Mouse (Mus musculus): ENCODE measurements around the gene Olfr1046. TPM values are rescaled to one million over a fixed set of nuclear protein-coding genes. Genes with fewer than 3 reads are reported as not detected.
"Not testable (repeated sequence)": the region's sequence is repeated elsewhere in the genome, so short reads cannot be mapped to it uniquely, and the experiment has no call there.

The Olfr1046 gene
- not detected in 2 replicates for polyA plus RNA-seq (2014; fragmentation: Nextera tagmentation; extraction: Ambion mirVana)

DNA sequence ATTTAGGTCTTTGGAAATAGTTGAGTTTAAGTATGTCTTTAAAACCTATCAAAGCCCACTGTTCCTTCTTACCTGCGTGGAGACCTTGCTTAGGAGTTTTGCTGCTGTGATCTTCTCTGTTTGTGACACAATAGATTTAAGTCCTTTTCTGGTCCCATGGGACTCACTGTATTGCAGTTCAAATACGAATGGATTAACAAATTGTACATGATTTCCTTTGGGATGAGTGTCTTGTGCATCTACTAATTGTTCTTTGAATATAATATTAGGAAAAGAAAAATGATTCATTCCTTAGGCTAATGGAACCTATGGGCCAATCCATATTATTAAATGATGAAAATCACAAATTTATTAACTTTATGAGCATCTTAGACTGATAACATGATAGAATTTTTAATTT lies at the start of gene Olfr1046:
Olfr1046 (minus strand) TSS at position 101 of the 400 bp plus-strand sequence.
- Histone ChIP-seq H3K9ac (ENCODE audit: low read length) (no peak within 1 kb of the TSS), H3K27ac (ENCODE audit: low read depth, low read length) (no peak within 1 kb of the TSS), H3K36me3 (ENCODE audit: control insufficient read depth, insufficient read depth, low read length) (no peaks in the 10 kb centered on the region), H3K4me2 (ENCODE audit: low read depth, low read length, severe bottlenecking) (no peak within 1 kb of the TSS), H3K9me3 (ENCODE audit: control insufficient read depth, low read length) (no peaks in the 10 kb centered on the region), H3K4me1 (replicated peaks; ENCODE audit: control insufficient read depth, insufficient read depth, low read length) (no peaks in the 10 kb centered on the region), H3K4me3 (ENCODE audit: low read depth, low read length) (no peak within 1 kb of the TSS), H3K27me3 (ENCODE audit: control insufficient read depth, insufficient read depth, low read length) (no peaks in the 10 kb centered on the region)
- WGBS, result 80% methylated on average over 2 of the region's 2 CpGs
- no peak for ATAC-seq (replicated peaks; ENCODE audit: low FRiP score)
- no peak for DNase-seq (ENCODE audit: low spot score)

DNA sequence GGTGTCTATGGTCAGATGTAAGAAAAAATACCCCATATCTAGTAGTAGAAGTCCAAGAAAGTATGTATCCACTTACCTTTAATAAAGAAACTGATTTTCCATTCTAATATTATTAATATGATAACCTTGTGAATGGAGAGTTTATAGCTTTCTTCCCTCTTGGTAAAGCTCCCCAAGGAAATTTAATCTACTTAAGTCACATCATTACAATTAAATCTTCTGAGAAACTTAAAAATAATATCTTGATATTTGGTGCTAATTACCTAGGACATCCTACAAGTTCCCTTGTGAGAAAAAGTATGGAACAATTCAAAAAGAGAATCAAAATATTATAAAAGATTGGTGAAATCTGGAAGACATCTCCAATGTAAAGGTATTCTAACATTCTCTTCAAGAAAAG lies 39.1 kb upstream of the Olfr1046 start, which contains the start of gene Olfr1049:
Olfr1049 (minus strand) TSS at position 101 of the 400 bp plus-strand sequence.
- not testable (repeated sequence) for H3K9me3 ChIP-seq (ENCODE audit: control insufficient read depth, low read length); H3K9ac ChIP-seq (ENCODE audit: low read length); H3K27ac ChIP-seq (ENCODE audit: low read depth, low read length); ATAC-seq (replicated peaks; ENCODE audit: low FRiP score); H3K36me3 ChIP-seq (ENCODE audit: control insufficient read depth, insufficient read depth, low read length); H3K27me3 ChIP-seq (ENCODE audit: control insufficient read depth, insufficient read depth, low read length); H3K4me2 ChIP-seq (ENCODE audit: low read depth, low read length, severe bottlenecking); H3K4me3 ChIP-seq (ENCODE audit: low read depth, low read length); DNase-seq (ENCODE audit: low spot score); H3K4me1 ChIP-seq (replicated peaks; ENCODE audit: control insufficient read depth, insufficient read depth, low read length)

DNA sequence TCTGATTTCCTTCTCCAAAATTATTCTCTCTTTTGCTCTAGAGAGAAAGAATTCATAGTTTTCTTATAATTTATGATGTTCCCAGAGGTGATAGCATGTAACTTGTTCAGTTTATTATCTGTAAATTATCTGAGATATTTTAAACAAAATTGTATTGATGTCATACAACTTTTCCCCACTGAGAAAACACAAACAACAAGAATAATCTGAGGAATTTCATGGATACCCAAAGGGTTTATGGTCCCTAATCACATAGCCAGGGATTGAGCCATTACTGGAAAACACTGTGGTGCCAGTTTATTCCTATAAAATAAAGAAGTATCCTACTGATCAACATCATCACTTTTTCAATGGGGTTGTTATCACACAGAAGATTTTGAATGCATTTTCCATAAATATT lies 21.1 kb upstream of the Olfr1046 start, which contains the start of gene Olfr1048:
Olfr1048 (minus strand) TSS at position 101 of the 400 bp plus-strand sequence.
- no peaks in the 10 kb centered on the region for H3K36me3 ChIP-seq (ENCODE audit: control insufficient read depth, insufficient read depth, low read length)
- H3K27me3 ChIP-seq (ENCODE audit: control insufficient read depth, insufficient read depth, low read length), result no peaks in the 10 kb centered on the region
- no peaks in the 10 kb centered on the region for H3K9me3 ChIP-seq (ENCODE audit: control insufficient read depth, low read length)
- ATAC-seq (replicated peaks; ENCODE audit: low FRiP score) (no peak), DNase-seq (ENCODE audit: low spot score) (no peak)
- no peak within 1 kb of the TSS for H3K27ac ChIP-seq (ENCODE audit: low read depth, low read length)
- no peak within 1 kb of the TSS for H3K9ac ChIP-seq (ENCODE audit: low read length)
- H3K4me1 ChIP-seq (replicated peaks; ENCODE audit: control insufficient read depth, insufficient read depth, low read length), result no peaks in the 10 kb centered on the region
- no peak within 1 kb of the TSS for H3K4me3 ChIP-seq (ENCODE audit: low read depth, low read length)
- no peak within 1 kb of the TSS for H3K4me2 ChIP-seq (ENCODE audit: low read depth, low read length, severe bottlenecking)

DNA sequence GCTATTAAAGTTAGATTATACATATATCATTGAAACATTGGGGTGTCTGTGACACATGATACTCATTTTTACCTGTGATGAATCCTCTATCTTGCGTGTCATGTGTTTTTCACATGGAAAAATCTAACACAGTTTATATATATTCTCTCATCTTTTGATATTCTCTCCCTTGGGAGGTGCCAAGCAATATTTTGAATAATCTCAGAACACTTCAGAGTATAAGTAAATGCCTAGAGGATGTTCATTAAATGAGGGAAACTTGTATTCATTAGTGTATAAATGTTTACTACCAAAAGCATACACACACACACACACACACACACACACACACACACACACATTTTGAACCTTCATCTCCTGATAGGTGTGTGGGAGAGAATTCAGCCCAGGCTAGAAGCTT lies 12.2 kb upstream of the Olfr1046 start, which contains the start of gene Olfr1047:
Olfr1047 (minus strand) TSS at position 101 of the 400 bp plus-strand sequence.
- no peak for ATAC-seq (replicated peaks; ENCODE audit: low FRiP score)
- 90% methylated on average over 1 of the region's 1 CpGs for WGBS
- Histone ChIP-seq H3K27ac (ENCODE audit: low read depth, low read length) (no peak within 1 kb of the TSS), H3K4me2 (ENCODE audit: low read depth, low read length, severe bottlenecking) (no peak within 1 kb of the TSS), H3K27me3 (ENCODE audit: control insufficient read depth, insufficient read depth, low read length) (no peaks in the 10 kb centered on the region), H3K9me3 (ENCODE audit: control insufficient read depth, low read length) (no peaks in the 10 kb centered on the region), H3K4me1 (replicated peaks; ENCODE audit: control insufficient read depth, insufficient read depth, low read length) (no peaks in the 10 kb centered on the region), H3K4me3 (ENCODE audit: low read depth, low read length) (no peak within 1 kb of the TSS), H3K36me3 (ENCODE audit: control insufficient read depth, insufficient read depth, low read length) (no peaks in the 10 kb centered on the region), H3K9ac (ENCODE audit: low read length) (no peak within 1 kb of the TSS)
- DNase-seq (ENCODE audit: low spot score), result no peak

DNA sequence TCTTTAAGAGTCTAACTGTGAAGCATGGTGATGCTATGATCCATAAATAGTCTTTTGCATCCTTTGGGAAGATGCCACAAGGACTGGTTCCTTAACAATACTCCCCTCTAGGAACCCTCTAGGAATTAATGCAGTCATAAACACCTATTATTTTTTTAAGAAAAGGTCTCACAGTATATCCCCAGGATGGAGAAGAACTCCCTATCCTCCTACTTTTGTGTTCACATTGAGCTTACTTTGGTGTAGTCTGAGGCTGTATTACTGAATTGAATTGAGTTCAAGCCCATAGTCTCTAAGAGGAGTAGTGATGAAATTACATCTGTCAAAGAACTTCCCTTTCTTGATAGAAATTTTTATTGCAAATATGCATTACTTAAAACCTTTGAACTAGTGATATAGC lies 16.2 kb downstream of the Olfr1046 start, which contains the start of gene Olfr1045:
Olfr1045 (minus strand) TSS at position 101 of the 400 bp plus-strand sequence.
- no peaks in the 10 kb centered on the region for H3K36me3 ChIP-seq (ENCODE audit: control insufficient read depth, insufficient read depth, low read length)
- H3K4me3 ChIP-seq (ENCODE audit: low read depth, low read length), result no peak within 1 kb of the TSS
- no peak within 1 kb of the TSS for H3K9ac ChIP-seq (ENCODE audit: low read length)
- H3K27ac ChIP-seq (ENCODE audit: low read depth, low read length), result no peak within 1 kb of the TSS
- H3K27me3 ChIP-seq (ENCODE audit: control insufficient read depth, insufficient read depth, low read length), result no peaks in the 10 kb centered on the region
- H3K4me2 ChIP-seq (ENCODE audit: low read depth, low read length, severe bottlenecking), result no peak within 1 kb of the TSS
- no peak for DNase-seq (ENCODE audit: low spot score)
- no peaks in the 10 kb centered on the region for H3K9me3 ChIP-seq (ENCODE audit: control insufficient read depth, low read length)
- no peaks in the 10 kb centered on the region for H3K4me1 ChIP-seq (replicated peaks; ENCODE audit: control insufficient read depth, insufficient read depth, low read length)
- ATAC-seq (replicated peaks; ENCODE audit: low FRiP score), result no peak

DNA sequence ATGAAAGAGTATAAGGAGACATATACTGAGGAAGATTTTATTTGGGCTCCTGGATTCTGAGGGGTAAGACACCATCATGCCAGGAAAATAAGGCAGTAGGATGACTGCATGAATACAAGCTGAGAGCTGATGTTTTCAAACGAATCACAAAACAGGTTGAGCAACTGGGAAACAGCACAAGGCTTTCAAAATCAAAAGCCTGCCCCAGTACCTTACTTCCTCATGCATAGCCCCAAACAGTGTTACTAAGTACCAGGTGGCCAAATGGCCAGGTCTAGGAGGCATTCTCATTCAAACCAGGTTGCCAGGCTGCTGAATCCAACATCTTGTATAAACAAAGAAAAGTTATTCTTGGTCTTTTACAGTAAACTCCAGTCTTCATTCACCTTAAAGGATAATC lies 23.3 kb downstream of the Olfr1046 start:
- Histone ChIP-seq H3K4me3 (ENCODE audit: low read depth, low read length) (no peak overlapping the region), H3K27ac (ENCODE audit: low read depth, low read length) (no peak overlapping the region), H3K27me3 (ENCODE audit: control insufficient read depth, insufficient read depth, low read length) (no peaks in the 10 kb centered on the region), H3K36me3 (ENCODE audit: control insufficient read depth, insufficient read depth, low read length) (no peaks in the 10 kb centered on the region), H3K9me3 (ENCODE audit: control insufficient read depth, low read length) (no peaks in the 10 kb centered on the region), H3K9ac (ENCODE audit: low read length) (no peak overlapping the region), H3K4me2 (ENCODE audit: low read depth, low read length, severe bottlenecking) (no peak overlapping the region), H3K4me1 (replicated peaks; ENCODE audit: control insufficient read depth, insufficient read depth, low read length) (no peaks in the 10 kb centered on the region)
- WGBS, result 69% methylated on average over 1 of the region's 1 CpGs
- ATAC-seq (replicated peaks; ENCODE audit: low FRiP score), result no peak
- no peak for DNase-seq (ENCODE audit: low spot score)

DNA sequence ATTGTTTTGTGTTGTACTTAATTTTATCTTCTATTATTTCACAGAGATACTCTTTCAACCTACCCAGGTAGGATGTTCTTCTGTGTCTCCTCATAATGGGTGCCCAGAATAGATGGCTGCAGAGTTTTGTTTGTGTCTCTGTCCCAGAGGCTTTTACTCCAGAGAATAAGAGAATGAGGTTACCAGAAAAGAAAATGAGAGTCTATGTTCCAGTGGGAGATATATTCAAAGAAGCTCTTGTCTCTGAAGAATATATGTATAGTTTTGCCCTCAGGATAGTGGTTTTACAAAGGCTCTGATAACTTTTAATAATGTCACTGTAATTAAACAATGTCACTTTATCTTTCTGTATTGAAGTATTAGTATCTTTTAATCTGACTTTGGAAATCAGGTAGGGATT lies 33.5 kb downstream of the Olfr1046 start, which contains the start of gene Olfr52:
Olfr52 (minus strand) TSS at position 101 of the 400 bp plus-strand sequence.
- H3K9me3 ChIP-seq (ENCODE audit: control insufficient read depth, low read length), result no peaks in the 10 kb centered on the region
- no peaks in the 10 kb centered on the region for H3K4me1 ChIP-seq (replicated peaks; ENCODE audit: control insufficient read depth, insufficient read depth, low read length)
- no peak within 1 kb of the TSS for H3K4me3 ChIP-seq (ENCODE audit: low read depth, low read length)
- no peaks in the 10 kb centered on the region for H3K27me3 ChIP-seq (ENCODE audit: control insufficient read depth, insufficient read depth, low read length)
- H3K9ac ChIP-seq (ENCODE audit: low read length), result no peak within 1 kb of the TSS
- DNase-seq (ENCODE audit: low spot score), result no peak
- H3K4me2 ChIP-seq (ENCODE audit: low read depth, low read length, severe bottlenecking), result no peak within 1 kb of the TSS
- no peaks in the 10 kb centered on the region for H3K36me3 ChIP-seq (ENCODE audit: control insufficient read depth, insufficient read depth, low read length)
- H3K27ac ChIP-seq (ENCODE audit: low read depth, low read length), result no peak within 1 kb of the TSS
- ATAC-seq (replicated peaks; ENCODE audit: low FRiP score), result no peak

DNA sequence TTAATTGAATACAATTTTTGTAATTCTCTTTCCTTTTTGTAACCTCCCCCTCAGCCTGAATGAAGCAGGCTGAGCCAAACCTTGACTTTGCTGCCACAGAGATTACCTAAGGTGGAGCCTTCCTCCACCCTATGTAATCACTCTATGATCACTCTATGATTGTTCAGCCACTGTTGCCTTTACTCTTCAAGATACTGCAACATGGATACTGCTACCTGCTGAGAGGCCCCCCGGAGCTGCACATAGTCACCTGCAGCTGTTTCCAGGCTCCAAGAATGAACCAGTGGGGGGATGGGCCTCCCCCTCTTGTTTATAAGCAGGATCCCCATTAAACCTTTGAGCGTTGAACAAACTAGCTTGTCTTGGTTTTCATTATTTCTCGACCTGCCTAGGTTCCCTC lies 39.2 kb downstream of the Olfr1046 start:
- Histone ChIP-seq H3K4me2 (ENCODE audit: low read depth, low read length, severe bottlenecking) (no peak overlapping the region), H3K36me3 (ENCODE audit: control insufficient read depth, insufficient read depth, low read length) (no peaks in the 10 kb centered on the region), H3K27me3 (ENCODE audit: control insufficient read depth, insufficient read depth, low read length) (no peaks in the 10 kb centered on the region), H3K4me1 (replicated peaks; ENCODE audit: control insufficient read depth, insufficient read depth, low read length) (no peaks in the 10 kb centered on the region), H3K9me3 (ENCODE audit: control insufficient read depth, low read length) (no peaks in the 10 kb centered on the region), H3K9ac (ENCODE audit: low read length) (no peak overlapping the region), H3K27ac (ENCODE audit: low read depth, low read length) (no peak overlapping the region), H3K4me3 (ENCODE audit: low read depth, low read length) (no peak overlapping the region)
- ATAC-seq (replicated peaks; ENCODE audit: low FRiP score), result no peak
- DNase-seq (ENCODE audit: low spot score), result no peak
- 87% methylated on average over 3 of the region's 3 CpGs for WGBS

DNA sequence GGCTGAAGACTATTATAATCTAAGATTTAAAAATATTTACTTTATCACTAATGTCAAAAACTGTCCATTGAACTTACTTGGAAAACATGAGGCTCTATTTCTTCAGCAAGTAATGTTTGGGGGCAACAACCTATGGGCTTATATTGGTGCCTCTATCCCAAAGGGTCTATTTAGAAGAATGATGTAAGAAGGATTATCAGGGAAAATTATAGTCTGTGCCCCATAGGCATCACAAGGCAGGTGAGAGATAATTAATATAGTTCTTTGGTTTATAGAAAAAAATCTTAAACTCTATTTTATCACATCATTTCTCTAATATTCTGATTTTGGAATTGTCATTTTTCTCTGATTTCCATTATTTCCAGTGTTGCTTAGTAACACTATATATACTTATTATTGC lies 41.4 kb downstream of the Olfr1046 start, which contains the start of gene Olfr1044:
Olfr1044 (minus strand) TSS at position 101 of the 400 bp plus-strand sequence.
- ATAC-seq (replicated peaks; ENCODE audit: low FRiP score) (no peak), DNase-seq (ENCODE audit: low spot score) (no peak)
- Histone ChIP-seq H3K9me3 (ENCODE audit: control insufficient read depth, low read length) (no peaks in the 10 kb centered on the region), H3K9ac (ENCODE audit: low read length) (no peak within 1 kb of the TSS), H3K27me3 (ENCODE audit: control insufficient read depth, insufficient read depth, low read length) (no peaks in the 10 kb centered on the region), H3K4me2 (ENCODE audit: low read depth, low read length, severe bottlenecking) (no peak within 1 kb of the TSS), H3K27ac (ENCODE audit: low read depth, low read length) (no peak within 1 kb of the TSS), H3K4me1 (replicated peaks; ENCODE audit: control insufficient read depth, insufficient read depth, low read length) (no peaks in the 10 kb centered on the region), H3K4me3 (ENCODE audit: low read depth, low read length) (no peak within 1 kb of the TSS), H3K36me3 (ENCODE audit: control insufficient read depth, insufficient read depth, low read length) (no peaks in the 10 kb centered on the region)

All from forebrain, embryonic 11.5 days (tissue).